Mouse (Mus musculus) cerebellum, adult 2 months (tissue): ENCODE results near the gene Ptprf.

Experiments
- CTCF ChIP-seq: fragments of 200-500 bp; IDR thresholded peaks from 2 replicates; pipeline ENCODE4 v1.5.1; 2011; ENCODE audit warnings: low read depth, mild to moderate bottlenecking, control low read depth, low read length, moderate library complexity, borderline replicate concordance; ENCODE audit not compliant: insufficient read depth
- POLR2A ChIP-seq: fragments of 200-500 bp; IDR thresholded peaks from 2 replicates; pipeline ENCODE4 v1.6.1; 2011; ENCODE audit warnings: low read length, control low read depth, borderline replicate concordance; ENCODE audit not compliant: insufficient read depth

GRCm38 (mm10) chr4:118247323-118247722 is 43.9 kb downstream of the Ptprf start:
- no peak for TF ChIP-seq CTCF
- no peak for TF ChIP-seq POLR2A
